Mouse (Mus musculus): ENCODE measurements around the gene Olfr823. TPM values are rescaled to one million over a fixed set of nuclear protein-coding genes. Genes with fewer than 3 reads are reported as not detected.

Olfr823 gene
- polyA plus RNA-seq (2012; rRNA removed): not detected in 2 replicates

GRCm38 (mm10) chr10:130115283-130115682 is at the start of gene Olfr823:
Gene Olfr823 (minus strand): TSS chr10:130115383.

GRCm38 (mm10) chr10:130129900-130130299 is 14.7 kb upstream of the Olfr823 start, which contains the start of gene Olfr824:
Gene Olfr824 (minus strand): TSS chr10:130130000.

GRCm38 (mm10) chr10:130070910-130071309 is 44.3 kb downstream of the Olfr823 start, which contains the start of gene Olfr822:
Gene Olfr822 (plus strand): TSS chr10:130071210.

Other genes starting within 250 kb of the Olfr823 start
- gene Olfr814, start 235.5 kb downstream of the Olfr823 start, polyA plus RNA-seq (2012; rRNA removed): not detected in 2 replicates
- gene Olfr815, start 209.5 kb downstream of the Olfr823 start, polyA plus RNA-seq (2012; rRNA removed): not detected in 2 replicates
- not detected in 2 replicates for gene Olfr816, start 199.8 kb downstream of the Olfr823 start, polyA plus RNA-seq (2012; rRNA removed)
- gene Olfr818, start 166.3 kb downstream of the Olfr823 start, polyA plus RNA-seq (2012; rRNA removed): not detected in 2 replicates
- gene Olfr819, start 148.1 kb downstream of the Olfr823 start, polyA plus RNA-seq (2012; rRNA removed): not detected in 2 replicates
- gene Olfr247, start 139.2 kb downstream of the Olfr823 start, polyA plus RNA-seq (2012; rRNA removed): not detected in 2 replicates
- not detected in 2 replicates for gene Gm10310, start 130.3 kb downstream of the Olfr823 start, polyA plus RNA-seq (2012; rRNA removed)
- not detected in 2 replicates for gene Olfr820, start 102.8 kb downstream of the Olfr823 start, polyA plus RNA-seq (2012; rRNA removed)
- gene Olfr821, start 85.0 kb downstream of the Olfr823 start, polyA plus RNA-seq (2012; rRNA removed): not detected in 2 replicates
- gene Olfr822, start 44.2 kb downstream of the Olfr823 start, polyA plus RNA-seq (2012; rRNA removed): not detected in 2 replicates
- gene Olfr824, start 14.6 kb upstream of the Olfr823 start, polyA plus RNA-seq (2012; rRNA removed): not detected in 2 replicates
- not detected in 2 replicates for gene Olfr825, start 51.4 kb upstream of the Olfr823 start, polyA plus RNA-seq (2012; rRNA removed)
- not detected in 2 replicates for gene Olfr826, start 68.8 kb upstream of the Olfr823 start, polyA plus RNA-seq (2012; rRNA removed)
- gene Olfr827, start 99.0 kb upstream of the Olfr823 start, polyA plus RNA-seq (2012; rRNA removed): not detected in 2 replicates
- gene Neurod4, start 164.9 kb upstream of the Olfr823 start, polyA plus RNA-seq (2012; rRNA removed): 0.52 and 1.3 TPM in 2 replicates
- gene Tespa1, start 207.5 kb upstream of the Olfr823 start, polyA plus RNA-seq (2012; rRNA removed): 0.05 and 0.13 TPM in 2 replicates